Mouse (Mus musculus): ENCODE results near the gene 1700012B09Rik. TPM values are rescaled to one million over a fixed set of nuclear protein-coding genes. Genes with fewer than 3 reads are reported as not detected.

1700012B09Rik gene
- total RNA-seq, 2 experiments from 2014 or later: not detected

DNA sequence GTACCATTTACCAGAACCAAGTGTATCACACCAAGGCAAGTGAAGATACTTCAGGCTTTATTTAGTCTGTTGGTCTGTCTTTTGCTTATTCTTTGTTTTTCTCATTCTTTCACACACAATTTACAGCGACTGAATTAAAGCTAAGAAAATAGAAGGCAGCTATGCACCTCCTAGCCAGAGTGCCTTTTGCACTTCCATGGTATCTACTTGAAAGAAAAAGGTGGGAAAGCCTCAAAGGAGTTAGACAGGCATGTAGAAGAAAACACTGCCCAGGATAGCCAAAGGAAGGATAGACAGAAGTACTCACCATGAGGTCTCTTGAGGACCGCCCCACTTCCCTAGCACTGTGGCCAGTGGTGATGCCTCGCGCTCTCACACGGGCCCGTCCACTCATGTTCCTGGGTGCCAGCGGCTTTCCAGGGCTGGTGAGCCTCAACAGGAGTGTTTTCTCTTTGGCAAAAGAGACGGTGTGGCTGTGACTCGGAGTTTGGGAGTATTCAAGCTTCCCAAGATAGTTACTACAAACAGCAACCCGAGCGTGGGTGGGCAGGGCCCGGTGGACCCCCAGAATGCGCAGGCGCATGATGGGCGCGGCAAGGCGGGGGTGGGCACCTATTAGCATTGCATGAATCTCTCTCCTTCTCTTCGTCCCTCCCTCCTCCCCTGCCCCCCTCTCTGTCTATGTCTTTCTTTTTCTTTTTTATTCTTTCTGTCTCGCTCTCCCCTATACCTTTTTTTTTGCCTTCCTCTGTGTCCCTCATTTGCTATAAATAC is 30.5 kb downstream of the 1700012B09Rik start, which contains the start of gene Piwil4:
TSS of gene Piwil4 (minus strand) at position 583 of the 774 bp plus-strand sequence.
- no peak for DNase-seq (ENCODE audit: low spot score in 2 of 2)
- intact Hi-C loops (cut with DNase I): no loop called here

DNA sequence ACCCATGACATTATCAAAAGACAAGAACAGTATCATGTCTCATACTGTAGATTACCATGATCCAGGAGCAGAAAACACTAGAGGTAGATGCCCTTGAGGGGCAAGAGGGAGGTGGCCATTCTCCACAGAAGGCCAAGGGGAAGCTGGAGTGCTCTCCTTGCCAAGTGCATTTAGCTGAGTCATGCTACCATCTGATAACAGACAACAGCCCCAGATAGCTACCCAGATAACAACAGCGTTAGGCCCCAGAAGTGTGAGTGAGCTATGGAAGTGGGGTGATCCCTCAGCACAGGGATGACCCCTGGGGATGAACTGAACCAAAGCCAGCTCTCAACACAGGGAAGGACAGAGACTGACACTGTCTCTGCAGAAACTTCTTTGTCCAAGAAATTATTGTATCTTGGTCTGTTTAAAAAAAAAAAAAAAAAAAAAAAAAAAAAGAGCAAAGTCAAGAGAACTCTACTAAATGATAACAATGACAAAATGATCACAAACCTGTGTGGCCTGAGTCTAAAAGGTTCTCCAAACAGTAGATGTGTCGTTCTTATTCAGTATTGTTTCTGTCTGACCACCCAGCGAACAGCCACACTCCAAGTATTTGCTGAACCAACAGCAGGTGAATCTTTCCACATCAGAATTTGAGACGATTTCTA is 31.2 kb downstream of the 1700012B09Rik start:
- intact Hi-C loops (cut with DNase I): no loop called here

DNA sequence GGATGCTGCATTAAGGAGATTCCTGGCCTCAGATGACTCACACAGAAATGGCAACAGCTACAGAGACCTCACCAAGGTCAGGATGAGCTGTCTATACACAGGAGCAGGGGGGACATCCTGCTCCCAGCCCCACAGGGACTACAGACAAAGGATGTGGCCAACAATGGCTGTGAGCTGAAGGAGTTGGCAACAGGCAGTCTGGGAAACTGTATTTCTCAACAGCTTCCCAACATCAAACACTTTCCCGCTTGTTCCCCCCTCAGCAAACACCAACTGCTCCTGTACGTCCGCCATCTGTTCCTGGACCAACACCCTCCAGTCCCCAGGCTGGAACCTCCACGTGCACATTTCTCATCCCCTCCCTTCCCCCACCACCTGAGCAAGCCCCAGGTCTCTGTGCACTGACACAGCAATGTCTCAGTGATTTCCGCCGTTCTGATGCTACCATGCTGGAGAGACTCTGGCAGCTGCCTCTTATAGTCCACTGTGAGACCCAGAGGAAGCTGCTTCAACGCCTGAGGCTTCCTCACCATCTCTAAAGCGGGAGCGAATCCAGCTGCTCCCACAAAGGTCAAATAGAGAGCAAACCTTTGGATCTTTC is 39.8 kb downstream of the 1700012B09Rik start:
- DNase-seq (ENCODE audit: low spot score in 2 of 2): no peak

More for the DNA sequence above, 31.2 kb downstream of the 1700012B09Rik start:
- DNase-seq (ENCODE audit: low spot score in 2 of 2): no peak

DNA sequence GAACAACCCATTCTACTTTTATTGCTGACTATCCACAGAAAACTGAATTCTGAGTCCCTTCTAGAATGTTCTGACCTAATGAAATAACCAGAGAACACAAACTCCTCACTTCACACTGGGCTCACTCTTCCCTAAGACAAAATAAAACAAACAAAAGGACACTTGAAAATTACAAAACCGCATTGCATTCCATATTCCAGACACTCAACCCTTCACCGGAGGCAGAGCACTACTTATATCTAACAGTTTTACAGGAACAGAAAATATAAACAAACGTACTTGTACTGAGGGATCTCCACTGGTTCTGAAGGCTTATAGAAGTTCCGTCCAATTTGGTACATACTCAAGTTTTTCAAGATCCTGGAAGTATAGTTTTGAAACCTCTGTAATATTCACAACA is 42.5 kb downstream of the 1700012B09Rik start:
- no peak for DNase-seq (ENCODE audit: low spot score in 2 of 2)
- intact Hi-C loops (cut with DNase I): no loop called here

More for the DNA sequence above, 39.8 kb downstream of the 1700012B09Rik start:
- intact Hi-C loops (cut with DNase I): no loop called here

DNA sequence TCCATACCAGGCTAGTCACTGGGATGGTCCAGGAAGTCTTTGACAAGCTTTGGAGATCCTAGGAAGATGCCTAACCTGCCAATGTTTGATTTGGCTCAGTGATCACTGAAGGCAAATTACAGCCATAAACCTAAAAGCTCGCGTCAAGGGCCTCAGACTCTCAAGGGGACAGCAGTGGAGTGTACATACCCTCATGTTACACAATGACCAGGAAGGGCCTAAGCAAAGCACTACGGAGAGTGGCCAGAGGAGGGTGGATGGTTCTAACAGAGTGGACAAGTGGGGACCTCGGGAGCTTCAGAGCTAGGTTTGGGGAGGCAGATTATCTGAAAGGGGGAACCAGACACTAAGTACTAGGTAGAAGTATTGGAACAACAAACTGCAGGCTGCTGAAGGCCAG is 44.2 kb downstream of the 1700012B09Rik start:
- intact Hi-C loops (cut with DNase I): no loop called here

DNA sequence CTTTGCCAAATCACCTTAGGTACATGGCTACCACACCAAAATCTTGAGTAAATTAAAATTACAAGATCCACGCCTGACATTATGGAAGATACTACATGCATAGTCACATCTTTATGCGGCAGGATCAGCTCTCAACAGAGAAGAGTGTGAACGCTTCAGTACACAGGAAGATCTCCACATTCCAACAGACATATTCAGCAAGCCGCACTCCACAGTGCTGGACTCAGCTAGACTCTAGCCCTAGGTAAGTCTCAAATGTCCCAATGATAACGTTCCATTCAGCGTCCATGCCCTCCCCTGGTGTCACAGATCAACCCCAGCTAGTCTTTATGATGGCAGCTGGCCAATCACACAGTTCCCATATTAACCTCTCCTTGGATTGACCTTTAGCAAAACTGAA is 44.8 kb downstream of the 1700012B09Rik start:
- no peak for DNase-seq (ENCODE audit: low spot score in 2 of 2)
- intact Hi-C loops (cut with DNase I): no loop called here

More for the DNA sequence above, 44.2 kb downstream of the 1700012B09Rik start:
- DNase-seq (ENCODE audit: low spot score in 2 of 2): no peak

DNA sequence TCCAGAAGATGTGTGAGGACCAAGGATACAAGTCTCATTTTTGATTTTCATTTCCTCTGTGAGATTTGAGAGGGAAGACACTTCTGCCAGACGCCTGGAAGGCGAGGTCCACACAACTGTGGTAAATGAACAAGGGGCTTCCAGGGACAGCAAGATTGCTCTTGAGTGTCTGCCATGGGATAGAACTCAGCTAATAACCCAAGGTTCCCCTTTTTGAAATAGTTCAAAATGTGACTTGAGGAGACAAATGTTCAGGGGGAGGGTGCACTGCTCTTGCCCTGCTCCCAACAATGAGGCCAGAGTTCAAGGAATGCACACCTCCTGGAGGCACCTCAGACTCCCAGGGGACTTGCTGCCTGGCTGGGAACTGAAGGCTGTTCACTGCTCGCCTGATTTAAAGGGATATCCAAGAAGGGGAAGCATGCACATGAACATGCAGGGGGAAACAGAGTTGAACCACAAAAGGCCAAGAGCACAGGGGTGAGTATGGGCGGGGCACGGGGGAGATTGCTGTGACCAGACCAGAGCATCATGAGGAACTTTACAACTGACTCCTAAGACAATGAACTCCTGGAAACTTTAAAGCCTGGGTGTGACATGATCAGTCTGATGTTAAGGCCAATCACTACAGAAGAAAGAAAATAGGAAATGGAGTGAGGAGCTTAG is 45.9 kb downstream of the 1700012B09Rik start:
- intact Hi-C loops (cut with DNase I): no loop called here
- no peak for DNase-seq (ENCODE audit: low spot score in 2 of 2)

DNA sequence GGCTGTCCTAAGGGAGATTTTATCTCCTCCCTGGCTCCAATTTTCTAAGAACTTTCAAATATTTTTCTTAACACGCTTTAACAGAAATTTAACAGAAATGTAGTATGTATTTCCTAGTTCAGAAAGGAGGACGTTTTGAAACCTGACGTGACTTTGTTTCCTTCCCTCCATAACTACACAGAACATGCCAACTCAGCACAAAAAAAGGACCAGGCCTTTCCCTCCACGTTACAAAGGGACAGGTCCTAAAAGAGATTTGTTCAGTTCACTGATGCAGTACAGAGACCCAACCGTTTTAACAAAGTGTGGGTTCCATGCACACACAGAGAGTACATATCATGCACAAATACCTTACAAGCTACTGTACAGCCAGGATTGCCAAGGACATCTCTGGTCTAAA is 49.2 kb downstream of the 1700012B09Rik start:
- intact Hi-C loops (cut with DNase I): no loop called here
- DNase-seq (ENCODE audit: low spot score in 2 of 2): no peak

DNA sequence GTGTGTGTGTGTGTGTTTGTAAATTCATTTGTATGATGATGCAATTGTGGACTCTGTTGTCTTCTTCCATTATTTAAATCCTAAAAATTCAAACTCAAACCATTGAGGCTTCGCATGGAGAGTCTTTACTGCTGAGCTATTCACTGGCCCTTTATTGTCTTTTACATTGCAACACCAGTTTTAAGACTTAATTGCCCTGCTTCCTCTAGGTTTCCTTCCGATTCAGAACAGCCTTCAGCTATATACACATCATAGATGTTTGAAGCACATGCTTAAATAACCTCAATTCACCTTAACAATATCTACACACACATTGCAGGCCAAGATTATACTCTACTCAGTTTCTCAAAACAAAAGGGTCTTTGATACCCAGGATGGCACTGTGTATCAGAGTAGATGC is 50.4 kb downstream of the 1700012B09Rik start:
- no peak for DNase-seq (ENCODE audit: low spot score in 2 of 2)
- intact Hi-C loops (cut with DNase I): no loop called here

DNA sequence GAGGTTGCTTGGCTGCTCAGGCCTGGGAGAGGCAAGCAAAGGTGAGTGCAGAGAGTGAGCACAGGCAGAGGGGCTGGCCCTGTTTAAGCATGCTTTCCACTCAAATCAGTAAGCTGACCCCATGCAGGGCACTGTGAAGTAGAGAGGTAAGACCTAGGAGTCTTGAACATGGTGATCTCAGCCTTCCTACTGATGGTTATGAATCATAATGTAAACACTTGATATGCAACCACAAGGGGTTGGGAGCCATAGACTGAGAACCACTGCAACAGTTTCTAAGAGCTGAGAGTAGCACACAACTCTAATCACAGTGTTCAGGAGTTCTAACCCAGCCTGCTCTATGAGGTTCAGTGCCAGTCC is 52.5 kb downstream of the 1700012B09Rik start:
- DNase-seq (ENCODE audit: low spot score in 2 of 2): no peak
- intact Hi-C loops (cut with DNase I): no loop called here

DNA sequence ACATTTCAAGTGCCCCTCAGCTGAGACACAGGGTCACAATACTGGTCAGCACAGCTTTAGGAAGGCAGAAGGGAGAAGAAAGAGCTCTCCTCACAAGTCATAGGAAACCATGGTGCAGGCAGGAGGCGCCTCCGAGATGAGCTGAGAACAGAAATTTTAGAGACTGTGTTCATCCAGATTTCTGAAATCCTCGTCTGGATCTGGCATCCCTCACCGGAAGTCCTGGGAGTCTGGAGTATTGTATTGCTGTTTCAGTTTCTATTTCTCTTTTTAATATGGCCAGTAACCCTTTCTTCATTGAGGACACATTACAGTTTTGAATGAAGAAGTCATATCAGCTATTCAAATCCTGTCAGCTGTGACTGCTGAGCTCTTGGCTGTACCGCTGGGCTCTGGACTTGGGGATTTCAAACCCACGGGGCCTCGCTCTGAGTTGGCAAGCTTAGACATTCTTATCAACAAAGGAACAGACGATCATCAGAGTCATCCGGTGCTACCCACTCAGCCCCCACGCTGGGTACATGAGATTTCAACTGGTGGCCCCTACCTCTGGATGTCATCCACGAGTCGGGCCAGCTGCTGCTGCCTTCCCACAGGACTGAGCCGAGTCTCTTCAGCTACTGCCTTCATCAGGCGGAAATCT is 53.0 kb downstream of the 1700012B09Rik start:
- intact Hi-C loops (cut with DNase I): no loop called here
- no peak for DNase-seq (ENCODE audit: low spot score in 2 of 2)

DNA sequence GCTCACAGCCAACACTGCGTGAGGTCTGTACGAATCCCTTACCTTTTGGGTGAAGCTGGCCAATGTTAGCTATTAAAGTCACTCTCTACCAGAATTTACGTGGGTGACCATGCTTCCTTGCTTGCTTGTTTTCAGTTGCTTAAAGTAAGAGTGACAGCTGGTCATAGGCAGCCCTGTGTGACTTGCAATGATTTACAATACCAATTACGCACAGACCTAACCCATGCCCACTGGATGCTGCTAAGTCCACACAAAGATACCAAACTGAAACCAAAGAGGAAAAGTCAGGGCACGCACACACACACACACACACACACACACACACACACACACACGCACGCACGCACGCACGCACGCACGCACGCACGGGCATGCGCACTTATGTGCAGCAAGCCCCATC is 55.6 kb downstream of the 1700012B09Rik start:
- DNase-seq (ENCODE audit: low spot score in 2 of 2): no peak
- intact Hi-C loops (cut with DNase I): no loop called here

DNA sequence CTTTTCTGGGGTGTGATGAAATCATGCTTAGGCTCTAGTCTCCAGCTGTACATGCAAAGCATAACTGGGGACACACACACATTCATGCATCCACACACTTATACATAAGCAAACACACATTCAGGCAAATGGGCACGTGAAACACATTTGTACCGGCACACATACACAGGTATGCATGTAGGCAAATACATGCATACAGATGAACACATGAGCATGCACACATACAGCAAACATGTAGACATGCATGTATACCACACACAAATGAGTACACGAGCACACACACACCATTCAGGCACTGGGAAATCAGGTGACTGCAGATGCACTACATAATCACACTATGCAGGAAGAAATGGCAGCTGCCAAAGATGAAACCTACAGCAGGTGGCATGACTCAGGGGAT is 59.9 kb downstream of the 1700012B09Rik start:
- no peak for DNase-seq (ENCODE audit: low spot score in 2 of 2)
- intact Hi-C loops (cut with DNase I): no loop called here

Other genes starting within 250 kb of the 1700012B09Rik start
- gene Amotl1, start 126.0 kb downstream of the 1700012B09Rik start, total RNA-seq (2021): 10 to 100 TPM; 13.6 to 15.8 TPM
- gene Piwil4, start 30.3 kb downstream of the 1700012B09Rik start, total RNA-seq (2021): not detected
- gene Fut4, start 18.6 kb downstream of the 1700012B09Rik start, total RNA-seq (2021): under 1 TPM; 0.16 to 0.27 TPM
- gene Mre11a, start 13.6 kb upstream of the 1700012B09Rik start, total RNA-seq (2021): 10 to 100 TPM; 13.8 to 16.1 TPM
- gene Ankrd49, start 13.8 kb upstream of the 1700012B09Rik start, total RNA-seq (2021): 10 to 100 TPM; 14.4 to 15.7 TPM
- 10 to 100 TPM; 19.5 to 30.2 TPM for gene Gpr83, start 89.2 kb upstream of the 1700012B09Rik start, total RNA-seq (2021)
- gene Izumo1r, start 132.9 kb upstream of the 1700012B09Rik start, total RNA-seq (2021): not detected